Mouse (Mus musculus) kidney, adult 9 months (tissue): ENCODE results near the gene Dst.
A peak's percentile ranks its signal among the peaks of the same experiment; 100 is the strongest.

Experiments
- DNase-seq: peaks from one replicate; pipeline ENCODE4 v3.0.0; 2022

Dst gene

GRCm38 (mm10) chr1:34187501-34187900 lies 279.5 kb downstream of the Dst start:
- no peak for DNase-seq

GRCm38 (mm10) chr1:34188721-34189236 lies 280.8 kb downstream of the Dst start:
- no peak for DNase-seq

- no peak for DNase-seq
Measured at GRCm38 (mm10) chr1:34189318-34189717, 281.3 kb downstream of the Dst start.

GRCm38 (mm10) chr1:34189970-34190369 lies 281.9 kb downstream of the Dst start:
- DNase-seq = peak; percentile 30

GRCm38 (mm10) chr1:34192174-34192573 lies 284.1 kb downstream of the Dst start:
- no peak for DNase-seq

GRCm38 (mm10) chr1:34200791-34201190 lies 292.8 kb downstream of the Dst start:
- no peak for DNase-seq

- DNase-seq = peak; percentile 38
Measured at GRCm38 (mm10) chr1:34201483-34201882, 293.5 kb downstream of the Dst start.

- no peak for DNase-seq
Measured at GRCm38 (mm10) chr1:34211704-34212103, 303.7 kb downstream of the Dst start.

- DNase-seq = no peak
Measured at GRCm38 (mm10) chr1:34216456-34216855, 308.4 kb downstream of the Dst start.

GRCm38 (mm10) chr1:34218323-34218722 lies 310.3 kb downstream of the Dst start:
- DNase-seq = peak; percentile 75

GRCm38 (mm10) chr1:34218801-34219200 lies 310.8 kb downstream of the Dst start:
- DNase-seq = no peak

GRCm38 (mm10) chr1:34220094-34220601 lies 312.1 kb downstream of the Dst start:
- DNase-seq = no peak

- DNase-seq = no peak
Measured at GRCm38 (mm10) chr1:34223866-34224265, 315.8 kb downstream of the Dst start.

- DNase-seq = no peak
Measured at GRCm38 (mm10) chr1:34227676-34228075, 319.7 kb downstream of the Dst start.

GRCm38 (mm10) chr1:34231041-34231440 lies 323.0 kb downstream of the Dst start:
- peak; percentile 45 for DNase-seq

- peak; percentile 53 for DNase-seq
Measured at GRCm38 (mm10) chr1:34236254-34236723, 328.3 kb downstream of the Dst start.

- DNase-seq = no peak
Measured at GRCm38 (mm10) chr1:34237211-34237610, 329.2 kb downstream of the Dst start.

- DNase-seq = peak; percentile 80
Measured at GRCm38 (mm10) chr1:34237689-34238091, 329.7 kb downstream of the Dst start.

GRCm38 (mm10) chr1:34238231-34238630 lies 330.2 kb downstream of the Dst start:
- DNase-seq = peak; percentile 51

GRCm38 (mm10) chr1:34244678-34245077 lies 336.7 kb downstream of the Dst start:
- DNase-seq = peak; percentile 19

- DNase-seq = peak; percentile 26
Measured at GRCm38 (mm10) chr1:34245951-34246641, 338.1 kb downstream of the Dst start.

GRCm38 (mm10) chr1:34246642-34246987 lies 338.6 kb downstream of the Dst start:
- no peak for DNase-seq

GRCm38 (mm10) chr1:34251137-34251536 lies 343.1 kb downstream of the Dst start:
- DNase-seq = no peak

GRCm38 (mm10) chr1:34252267-34252666 lies 344.2 kb downstream of the Dst start:
- DNase-seq = no peak

- DNase-seq = no peak
Measured at GRCm38 (mm10) chr1:34253876-34254275, 345.9 kb downstream of the Dst start.
